Mouse (Mus musculus): Measurements from ENCODE around the gene Rassf1. TPM values are rescaled to one million over a fixed set of nuclear protein-coding genes. Genes with fewer than 3 reads are reported as not detected.
"Not testable (repeated sequence)": the region's sequence is repeated elsewhere in the genome, so short reads cannot be mapped to it uniquely, and the experiment has no call there.

The Rassf1 gene
- total RNA-seq, 2 experiments from 2014 or later, result 24.6 to 40.3 TPM

DNA sequence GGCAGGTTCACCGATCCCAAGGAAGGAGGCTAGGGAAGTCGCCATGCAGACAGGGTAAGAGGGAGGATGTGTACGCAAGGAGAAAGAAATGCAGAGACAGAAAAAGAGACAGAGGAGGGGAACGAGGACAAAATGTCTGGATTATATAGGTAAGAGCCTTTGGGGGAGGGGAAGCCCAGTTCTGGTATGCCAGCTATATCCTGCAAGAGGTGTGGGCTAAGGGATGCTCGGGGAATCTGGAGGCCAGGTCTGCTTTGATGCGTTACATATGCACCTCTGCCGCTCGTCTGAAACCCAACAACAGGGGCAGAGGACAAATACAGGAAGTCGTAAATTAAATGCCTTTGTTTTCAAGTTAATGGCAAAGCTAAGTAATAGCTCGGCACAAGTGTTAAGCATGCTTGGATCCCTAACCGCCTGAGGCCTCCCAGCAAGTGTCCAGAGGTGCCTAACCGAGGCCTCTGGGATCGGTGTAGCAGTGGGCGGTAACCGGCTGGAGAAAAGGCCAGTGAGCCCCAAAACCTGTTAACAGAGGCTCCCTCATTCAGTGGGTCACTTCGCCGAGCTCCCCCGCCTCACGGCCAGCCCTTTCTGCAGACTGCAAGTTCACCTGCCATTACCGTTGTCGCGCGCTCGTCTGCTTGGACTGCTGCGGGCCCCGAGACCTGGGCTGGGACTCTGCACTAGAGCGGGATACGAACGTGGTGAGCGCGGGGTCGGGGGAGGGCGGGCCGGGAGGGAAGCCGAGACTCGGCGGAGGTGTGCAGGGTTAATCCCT, 2.4 kb downstream of the Rassf1 start:
- no peak for ATAC-seq (replicated peaks; ENCODE audit: low FRiP score, low TSS enrichment, poor library complexity, severe bottlenecking)

DNA sequence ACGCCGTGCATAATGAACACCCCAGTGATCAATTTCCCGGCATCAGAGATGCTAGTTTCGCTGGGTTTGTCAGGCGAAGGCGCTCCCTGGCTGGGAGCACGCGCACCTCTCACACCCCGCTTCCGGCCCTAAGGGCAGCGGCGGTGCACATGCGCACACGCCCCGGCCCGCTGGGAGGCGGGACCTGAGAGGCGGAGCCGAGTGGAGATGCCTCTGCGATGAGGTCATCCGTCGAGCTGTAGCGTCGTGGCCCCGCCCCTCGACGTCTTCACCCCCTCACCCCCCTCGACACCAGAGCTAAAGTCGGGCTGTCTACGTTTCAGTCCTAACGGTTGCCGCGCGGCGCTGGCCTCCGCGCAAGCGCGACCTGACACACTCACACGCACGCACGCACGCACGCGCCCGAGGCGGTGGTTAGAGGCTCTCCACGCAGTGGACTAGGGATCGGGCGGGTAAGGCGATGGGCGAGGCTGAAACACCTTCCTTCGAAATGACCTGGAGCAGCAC, 3.0 kb downstream of the Rassf1 start:
- peak; percentile 86 for ATAC-seq (replicated peaks; ENCODE audit: low FRiP score, low TSS enrichment, poor library complexity, severe bottlenecking)

DNA sequence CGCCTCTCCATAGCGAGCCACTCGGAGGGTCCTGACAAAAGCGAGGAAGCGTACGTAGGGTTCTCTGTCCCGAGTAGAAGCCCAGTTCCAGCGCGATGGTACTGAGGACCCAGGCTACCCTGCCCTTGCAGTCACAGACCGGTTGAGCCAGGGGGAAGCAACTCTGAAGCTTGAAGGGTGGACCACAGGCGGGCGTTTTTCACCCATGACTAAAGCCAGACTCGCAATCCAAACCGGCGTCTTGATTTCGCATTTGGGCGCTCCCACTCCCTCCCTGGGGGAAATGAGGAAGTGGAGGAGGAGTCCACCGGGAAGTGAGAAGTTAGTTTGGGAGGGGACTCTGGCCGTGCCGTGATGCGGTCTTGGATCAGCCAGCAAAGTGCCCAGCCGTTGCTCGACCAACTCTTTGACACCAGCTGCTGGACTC, 3.7 kb downstream of the Rassf1 start:
- peak; percentile 3; the same call in 1 of the 2 replicates for ATAC-seq (replicated peaks; ENCODE audit: low FRiP score, low TSS enrichment, poor library complexity, severe bottlenecking)

DNA sequence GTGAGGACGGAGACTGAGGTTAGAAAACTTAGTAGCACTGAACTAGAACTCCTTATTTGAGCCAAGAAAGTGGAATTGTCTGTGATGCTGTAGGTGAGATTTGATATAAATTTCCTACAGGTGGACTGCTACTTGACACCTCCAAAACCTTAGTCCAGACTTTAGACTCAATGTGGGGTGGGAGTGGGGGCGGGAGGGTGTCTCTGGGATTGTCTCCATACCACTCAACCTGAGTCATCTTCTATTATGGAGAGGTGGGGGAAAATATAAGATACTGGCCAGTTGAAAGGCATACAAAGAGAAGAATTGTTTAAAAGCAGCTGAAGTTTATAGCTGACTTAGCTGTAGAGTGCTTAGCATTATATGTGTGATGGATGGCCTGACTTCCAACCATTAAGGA, 4.3 kb downstream of the Rassf1 start:
- no peak for ATAC-seq (replicated peaks; ENCODE audit: low FRiP score, low TSS enrichment, poor library complexity, severe bottlenecking)

DNA sequence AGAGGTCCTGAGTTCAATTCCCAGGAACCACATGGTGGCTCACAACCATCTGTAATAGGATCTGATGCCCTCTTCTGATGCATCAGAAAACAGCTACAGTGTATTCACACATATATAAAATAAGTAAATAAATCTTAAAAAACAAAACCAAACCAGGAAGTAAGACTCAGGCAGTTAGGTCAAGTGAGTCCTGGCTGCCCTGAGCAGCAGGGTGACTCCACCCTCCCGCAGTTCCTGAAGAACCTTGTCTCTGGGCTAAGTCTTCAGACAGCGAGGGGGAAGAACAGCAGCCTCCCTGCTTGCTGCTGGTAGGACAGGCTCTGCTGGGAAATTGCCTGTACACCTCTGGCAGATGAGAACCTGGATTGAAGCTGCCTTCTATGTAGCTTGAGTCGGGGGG, 5.0 kb downstream of the Rassf1 start:
- no peak for ATAC-seq (replicated peaks; ENCODE audit: low FRiP score, low TSS enrichment, poor library complexity, severe bottlenecking)

DNA sequence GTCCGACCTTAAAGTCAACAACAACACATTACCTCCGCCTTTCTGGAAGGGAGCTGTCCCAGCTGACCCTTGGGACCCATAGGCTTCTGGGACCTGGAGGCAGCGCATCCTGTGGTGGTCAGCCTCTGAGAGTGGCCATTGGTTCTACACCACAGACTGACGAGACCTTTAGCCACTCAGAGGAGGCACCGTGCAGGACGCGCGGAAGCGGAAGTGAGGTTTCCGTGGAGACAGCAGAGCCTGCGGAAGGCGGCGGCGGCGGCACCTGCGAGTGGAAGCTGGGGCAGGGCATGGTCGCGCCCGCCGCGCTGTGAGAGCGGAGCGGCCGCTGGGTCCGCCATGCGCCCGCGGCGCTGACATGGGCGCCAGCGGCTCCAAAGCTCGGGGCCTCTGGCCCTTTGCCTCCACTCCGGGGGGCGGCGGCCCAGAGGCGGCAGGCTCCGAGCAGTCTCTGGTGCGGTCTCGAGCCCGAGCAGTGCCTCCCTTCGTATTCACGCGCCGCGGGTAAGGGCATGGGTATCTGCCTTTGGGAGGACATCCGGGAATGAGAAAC, 11.8 kb downstream of the Rassf1 start, which contains the start of gene Tusc2:
Gene Tusc2 (plus strand): TSS at position 227 of the 553 bp plus-strand sequence.
- ATAC-seq (replicated peaks; ENCODE audit: low FRiP score, low TSS enrichment, poor library complexity, severe bottlenecking), result peak; percentile 91

DNA sequence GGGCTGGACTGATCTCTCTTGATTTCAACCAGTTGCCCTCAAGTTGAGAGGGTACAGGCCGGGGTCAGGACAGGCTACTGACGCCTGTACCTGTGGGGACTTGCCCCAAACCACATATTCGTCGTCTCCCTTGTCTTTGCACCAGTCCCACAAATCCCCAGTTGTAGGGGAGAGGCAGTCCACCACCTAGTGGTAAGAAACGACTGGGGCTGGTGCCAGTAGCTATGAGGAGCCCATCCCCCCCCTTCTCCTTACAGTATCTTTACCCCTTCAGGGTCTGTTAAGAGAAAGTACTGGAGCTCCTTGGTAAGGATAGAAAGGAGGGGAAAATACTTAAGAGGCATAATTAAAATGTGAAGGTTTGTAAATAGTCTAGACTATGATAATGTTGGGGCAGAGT, 14.2 kb downstream of the Rassf1 start:
- not testable (repeated sequence) for ATAC-seq (replicated peaks; ENCODE audit: low FRiP score, low TSS enrichment, poor library complexity, severe bottlenecking)

DNA sequence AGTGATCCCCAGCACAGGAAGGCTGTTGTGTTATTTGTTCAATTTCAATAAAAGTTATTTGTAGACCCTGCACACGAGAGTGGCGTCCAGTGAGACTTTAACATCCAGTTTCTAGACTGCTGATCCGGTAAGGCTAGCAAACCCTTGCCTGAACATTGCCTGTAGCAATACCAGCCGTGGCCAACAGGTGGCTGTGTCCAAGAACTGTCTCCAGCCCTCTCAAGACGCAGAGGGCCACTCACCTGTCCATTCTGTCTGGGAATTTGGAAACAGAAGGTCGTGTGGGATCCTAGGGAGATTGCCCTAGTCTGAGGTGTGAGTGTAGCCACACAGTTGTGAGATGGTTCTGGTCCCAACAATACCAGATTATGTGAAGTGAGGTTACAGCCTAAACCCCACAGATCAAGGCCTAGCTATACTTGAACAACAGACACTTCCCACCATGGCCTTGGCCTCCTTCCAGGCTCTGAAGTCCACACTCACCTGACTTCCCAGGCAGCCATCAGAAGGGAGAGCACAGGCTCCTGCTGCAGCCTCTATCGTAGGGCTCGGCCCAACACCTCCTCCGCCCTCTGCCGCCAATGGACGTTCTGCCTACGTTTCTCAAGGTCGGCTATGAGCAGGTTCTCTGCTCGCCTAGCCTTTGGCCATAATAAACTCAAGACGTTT, 14.8 kb downstream of the Rassf1 start:
- no peak for ATAC-seq (replicated peaks; ENCODE audit: low FRiP score, low TSS enrichment, poor library complexity, severe bottlenecking)

DNA sequence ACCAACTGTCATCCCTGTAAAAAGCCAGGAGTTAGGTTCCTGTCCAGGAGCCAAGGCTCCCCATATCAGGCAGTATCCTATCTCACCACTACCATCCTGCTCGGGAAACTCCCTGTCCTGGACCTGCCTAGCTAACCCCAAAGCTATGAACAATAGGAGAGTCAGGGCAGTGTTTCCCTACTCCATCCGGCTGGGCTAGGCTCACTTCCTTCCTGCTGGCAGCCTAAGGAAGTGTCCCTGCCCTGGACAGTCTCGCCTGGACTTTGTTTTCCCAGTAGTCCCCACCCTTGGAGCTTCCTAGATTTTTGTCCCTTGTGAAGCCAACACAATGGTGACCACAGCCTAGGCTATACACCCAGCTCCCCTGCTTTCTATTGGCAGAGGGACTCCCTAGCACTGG, 15.5 kb downstream of the Rassf1 start:
- no peak for ATAC-seq (replicated peaks; ENCODE audit: low FRiP score, low TSS enrichment, poor library complexity, severe bottlenecking)

DNA sequence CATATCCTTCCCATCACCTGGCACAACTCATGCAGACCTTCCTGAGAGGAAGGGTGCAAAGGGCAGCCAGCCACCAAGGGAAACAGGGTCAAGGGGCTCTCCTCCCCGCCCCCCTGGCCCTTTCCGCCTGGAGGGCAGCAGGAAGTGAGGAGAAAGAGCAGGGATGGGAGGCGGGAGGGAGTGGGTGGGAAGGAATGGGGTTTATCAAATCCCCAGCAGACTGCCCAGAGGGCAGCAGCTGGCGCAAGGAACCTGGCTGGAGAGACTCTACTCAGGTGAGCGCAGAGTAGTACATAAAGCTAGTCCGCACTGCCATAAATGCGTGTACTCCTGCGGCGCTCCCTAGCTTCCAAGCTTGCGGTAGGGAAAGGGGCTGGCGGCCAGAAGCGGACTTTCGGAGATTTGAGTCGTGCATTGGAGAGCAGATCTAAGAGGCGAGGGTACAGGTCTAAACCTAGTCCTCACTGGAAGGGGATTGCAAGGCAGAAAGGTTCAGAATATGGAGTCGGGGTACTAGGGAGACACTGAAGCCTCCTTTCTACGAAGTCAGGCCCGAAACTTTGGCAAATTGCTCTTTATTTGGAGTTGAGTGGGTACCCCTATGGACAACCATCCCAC, 16.5 kb downstream of the Rassf1 start, which contains the start of gene Hyal2:
Gene Hyal2 (plus strand): TSS at position 244 of the 618 bp plus-strand sequence.
- ATAC-seq (replicated peaks; ENCODE audit: low FRiP score, low TSS enrichment, poor library complexity, severe bottlenecking), result no peak

DNA sequence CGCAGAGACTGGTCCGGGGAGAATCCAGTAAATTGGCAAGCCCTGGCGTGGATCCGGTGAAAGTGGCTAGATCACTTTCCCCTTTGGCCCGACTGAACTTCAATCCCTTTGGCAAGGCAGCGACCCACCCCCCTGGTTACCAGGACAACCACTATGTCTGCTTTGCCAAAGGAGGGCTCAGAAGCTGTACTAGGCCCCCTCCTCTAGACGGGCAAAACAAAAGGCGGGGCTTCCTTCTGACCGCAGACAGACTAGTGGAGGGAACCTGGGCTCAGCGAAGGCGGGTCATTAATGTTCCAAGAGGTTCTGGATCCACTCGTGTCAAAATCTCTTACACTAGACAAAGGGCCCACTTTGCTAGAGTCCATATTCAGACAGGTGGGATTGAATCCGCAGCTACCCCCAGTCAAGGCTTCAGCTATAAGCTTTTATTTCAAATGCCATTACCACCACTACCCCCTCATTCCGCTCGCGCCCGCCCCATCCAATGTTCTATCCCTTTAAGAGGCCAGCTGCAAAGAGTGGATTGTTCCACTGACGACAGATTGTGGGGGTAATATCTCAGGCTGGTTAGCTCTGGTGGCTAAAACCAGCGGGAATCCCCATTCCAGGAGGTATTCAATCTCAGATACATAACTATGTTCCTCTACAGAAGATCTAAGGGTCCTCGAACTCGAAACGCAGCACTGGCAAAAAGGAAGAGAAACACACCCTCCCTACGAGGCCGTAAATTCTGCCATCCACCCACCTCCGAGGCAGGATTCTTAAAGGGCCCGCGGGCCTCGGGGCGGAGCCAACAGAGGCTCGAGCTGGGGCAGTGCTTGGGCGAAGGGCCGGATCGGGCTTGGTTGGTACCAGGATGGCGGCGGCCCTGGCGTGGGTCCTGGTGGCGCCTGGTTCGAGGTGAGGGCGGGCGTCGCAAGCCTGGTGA, 17.2 kb downstream of the Rassf1 start:
- peak; percentile 55 for ATAC-seq (replicated peaks; ENCODE audit: low FRiP score, low TSS enrichment, poor library complexity, severe bottlenecking)

DNA sequence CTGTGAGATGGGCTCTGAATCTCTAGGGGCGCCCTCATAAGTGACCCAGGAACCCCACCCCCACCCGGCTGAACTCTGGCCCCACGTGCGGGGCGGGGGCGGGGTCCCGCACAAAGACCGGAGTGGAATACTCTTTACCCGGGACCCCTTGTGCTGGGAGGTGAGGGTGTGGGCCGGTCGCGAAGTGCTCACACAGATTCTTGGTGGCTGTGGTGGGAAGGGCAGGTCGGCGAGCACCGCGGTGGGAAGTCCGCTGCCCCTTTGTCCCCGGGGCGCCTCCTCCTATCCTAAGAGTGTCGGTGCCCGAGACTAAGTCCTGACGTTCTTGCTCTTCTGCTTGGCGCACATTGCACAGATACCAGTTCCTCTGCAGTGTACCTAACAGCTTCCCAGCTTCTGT, 17.9 kb downstream of the Rassf1 start:
- ATAC-seq (replicated peaks; ENCODE audit: low FRiP score, low TSS enrichment, poor library complexity, severe bottlenecking), result 0 out of 2 replicates have a peak, but pooled peaks have one; percentile 7

DNA sequence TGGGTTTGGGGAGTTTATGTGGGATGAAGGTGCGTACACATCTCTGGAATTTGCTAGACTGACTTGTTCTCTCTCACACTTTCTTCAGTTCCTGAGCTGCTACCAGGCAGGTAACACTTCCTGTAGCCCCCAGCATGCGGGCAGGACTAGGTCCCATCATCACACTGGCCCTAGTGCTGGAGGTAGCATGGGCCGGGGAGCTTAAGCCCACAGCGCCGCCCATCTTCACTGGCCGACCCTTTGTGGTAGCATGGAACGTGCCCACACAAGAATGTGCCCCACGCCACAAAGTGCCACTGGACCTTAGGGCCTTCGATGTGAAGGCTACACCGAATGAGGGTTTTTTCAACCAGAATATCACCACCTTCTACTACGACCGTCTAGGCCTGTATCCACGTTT, 18.7 kb downstream of the Rassf1 start:
- no peak for ATAC-seq (replicated peaks; ENCODE audit: low FRiP score, low TSS enrichment, poor library complexity, severe bottlenecking)

DNA sequence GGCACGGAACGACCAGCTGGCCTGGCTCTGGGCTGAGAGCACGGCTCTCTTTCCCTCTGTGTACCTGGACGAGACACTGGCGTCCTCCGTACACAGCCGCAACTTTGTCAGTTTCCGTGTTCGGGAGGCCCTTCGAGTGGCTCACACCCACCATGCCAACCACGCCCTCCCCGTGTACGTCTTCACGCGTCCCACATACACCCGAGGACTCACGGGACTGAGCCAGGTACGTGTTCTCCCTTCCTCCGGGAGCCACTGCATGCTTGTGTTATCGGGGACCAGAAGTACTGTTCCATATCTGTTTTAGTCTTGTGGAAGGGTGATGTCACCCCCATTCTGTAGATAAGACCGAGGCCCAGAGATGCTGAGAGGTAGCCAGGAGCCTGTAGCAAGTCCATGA, 19.5 kb downstream of the Rassf1 start:
- peak; percentile 61 for ATAC-seq (replicated peaks; ENCODE audit: low FRiP score, low TSS enrichment, poor library complexity, severe bottlenecking)

DNA sequence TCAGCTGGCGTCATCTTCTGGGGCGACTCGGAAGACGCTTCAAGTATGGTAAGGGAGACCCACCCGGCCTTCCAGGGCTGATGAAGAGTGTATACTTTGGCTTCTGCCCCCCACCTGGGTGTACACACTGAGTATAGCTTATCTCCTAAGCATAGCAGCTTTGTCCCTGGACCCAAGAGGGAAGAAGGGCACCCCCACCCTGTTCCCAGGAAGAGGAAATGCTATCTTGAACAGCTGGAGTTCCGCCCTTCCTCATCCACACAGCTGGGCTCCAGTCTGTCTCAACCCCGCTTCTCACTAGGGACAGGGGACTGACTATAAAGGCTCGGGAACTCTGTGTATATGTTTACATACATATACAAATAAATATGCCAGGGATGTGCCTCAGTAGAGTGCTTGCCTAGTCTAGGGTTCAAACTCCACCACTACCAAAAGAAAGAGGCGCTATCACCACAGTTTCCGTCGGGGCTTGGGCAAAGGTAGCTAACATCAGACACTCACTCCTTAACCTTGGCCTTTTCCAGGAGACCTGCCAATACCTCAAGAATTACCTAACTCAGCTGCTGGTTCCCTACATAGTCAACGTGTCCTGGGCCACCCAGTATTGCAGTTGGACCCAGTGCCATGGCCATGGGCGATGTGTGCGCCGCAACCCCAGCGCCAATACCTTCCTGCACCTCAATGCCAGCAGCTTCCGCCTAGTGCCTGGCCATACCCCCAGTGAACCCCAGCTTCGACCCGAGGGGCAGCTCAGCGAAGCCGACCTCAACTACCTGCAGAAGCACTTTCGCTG, 20.4 kb downstream of the Rassf1 start:
- ATAC-seq (replicated peaks; ENCODE audit: low FRiP score, low TSS enrichment, poor library complexity, severe bottlenecking), result no peak

DNA sequence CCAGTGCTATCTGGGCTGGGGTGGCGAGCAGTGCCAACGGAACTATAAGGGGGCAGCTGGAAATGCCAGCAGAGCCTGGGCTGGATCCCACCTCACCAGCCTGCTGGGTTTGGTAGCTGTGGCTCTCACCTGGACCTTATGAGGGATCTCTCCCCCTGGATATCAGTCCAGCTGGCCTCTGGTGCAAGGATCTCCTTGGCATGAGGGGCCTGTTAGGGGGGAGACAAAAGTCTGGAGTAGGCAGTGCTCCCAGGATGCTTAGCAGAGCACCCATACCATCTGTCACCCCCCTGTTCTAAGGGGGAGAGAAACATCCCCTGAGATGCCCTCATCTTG, 20.9 kb downstream of the Rassf1 start:
- no peak for ATAC-seq (replicated peaks; ENCODE audit: low FRiP score, low TSS enrichment, poor library complexity, severe bottlenecking)

DNA sequence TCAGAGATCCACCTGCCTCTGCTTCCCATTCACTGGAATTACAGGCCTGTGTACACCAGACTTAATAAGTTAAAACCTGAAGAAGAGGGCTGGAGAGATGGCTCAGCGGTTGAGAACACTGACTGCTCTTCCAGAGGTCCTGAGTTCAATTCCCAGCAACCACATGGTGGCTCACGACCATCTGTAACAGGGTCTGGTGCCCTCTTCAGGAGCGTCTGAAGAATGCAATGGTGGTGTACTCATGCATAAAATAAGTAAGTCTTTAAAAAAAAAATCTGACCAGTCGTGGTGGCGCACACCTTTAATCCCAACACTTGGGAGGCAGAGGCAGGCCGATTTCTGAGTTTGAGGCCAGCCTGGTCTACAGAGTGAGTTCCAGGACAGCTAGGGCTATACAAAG, 22.4 kb downstream of the Rassf1 start:
- not testable (repeated sequence) for ATAC-seq (replicated peaks; ENCODE audit: low FRiP score, low TSS enrichment, poor library complexity, severe bottlenecking)
